Mouse (Mus musculus): ENCODE measurements around the gene Myo6.

DNA sequence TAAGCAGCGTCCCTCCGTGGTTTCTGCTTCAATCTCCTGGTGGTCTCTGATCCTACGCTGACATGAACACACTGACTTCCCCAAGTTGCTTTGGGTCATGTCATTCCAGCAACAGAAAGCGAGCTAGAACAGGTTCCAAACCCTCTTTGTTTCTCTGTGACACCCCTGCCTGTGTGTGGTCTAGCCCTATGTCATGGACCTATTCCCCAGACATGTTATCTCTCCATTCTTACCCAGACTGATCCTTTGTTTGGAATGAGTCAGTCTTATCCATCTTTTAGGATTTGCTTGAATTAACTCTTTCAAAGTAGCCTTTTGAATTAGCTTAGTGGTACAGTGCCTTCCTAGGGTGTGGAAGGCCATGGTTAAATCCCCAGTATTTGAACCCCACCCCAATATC is 14.9 kb downstream of the Myo6 start:
- no peak for TF ChIP-seq CTCF (IDR thresholded peaks at IDR 0.05)
- no peak for TF ChIP-seq EP300 (IDR thresholded peaks at IDR 0.05)

Measured in lung, postnatal 0 days (tissue).